Mouse (Mus musculus) heart, embryonic 11.5 days (tissue): ENCODE results near the gene Crlf3. TPM values are rescaled to one million over a fixed set of nuclear protein-coding genes. Genes with fewer than 3 reads are reported as not detected.
"Not testable (repeated sequence)": the region's sequence is repeated elsewhere in the genome, so short reads cannot be mapped to it uniquely, and the experiment has no call there.

Experiments
- ATAC-seq: fragments of 200-750 bp; cut with Nextera tagmentation; replicated peaks from 2 replicates; pipeline ENCODE4 v1.8.0; 2017; ENCODE audit warnings: moderate library complexity; ENCODE audit not compliant: insufficient number of reproducible peaks, low FRiP score, low TSS enrichment
- H3K27ac ChIP-seq: fragments of 300-500 bp; sonication (generic); 2 replicates; pipeline ENCODE4 v1.5.1; 2014; ENCODE audit warnings: mild to moderate bottlenecking, low read depth, low read length
- H3K27me3 ChIP-seq: fragments of 300-500 bp; sonication (generic); 2 replicates; pipeline ENCODE4 v1.6.1; 2014; ENCODE audit warnings: mild to moderate bottlenecking, low read length, mixed read lengths; ENCODE audit not compliant: control insufficient read depth, insufficient read depth
- H3K36me3 ChIP-seq: fragments of 300-500 bp; sonication (generic); 2 replicates; pipeline ENCODE4 v1.6.1; 2014; ENCODE audit warnings: mild to moderate bottlenecking, low read length, moderate library complexity, mixed read lengths; ENCODE audit not compliant: control insufficient read depth, insufficient read depth
- H3K4me1 ChIP-seq: fragments of 300-500 bp; sonication (generic); 2 replicates; pipeline ENCODE4 v1.6.1; 2014; ENCODE audit warnings: low read length; ENCODE audit not compliant: control insufficient read depth, insufficient read depth
- H3K4me2 ChIP-seq: fragments of 300-500 bp; sonication (generic); 2 replicates; pipeline ENCODE4 v1.6.1; 2014; ENCODE audit warnings: mild to moderate bottlenecking, moderate library complexity
- H3K4me3 ChIP-seq: fragments of 300-500 bp; sonication (generic); 2 replicates; pipeline ENCODE4 v1.5.1; 2014; ENCODE audit warnings: low read depth, low read length
- H3K9ac ChIP-seq: fragments of 300-500 bp; sonication (generic); 2 replicates; pipeline ENCODE4 v1.6.1; 2014; ENCODE audit warnings: mild to moderate bottlenecking, low read depth, low read length, moderate library complexity
- H3K9me3 ChIP-seq: fragments of 300-500 bp; sonication (generic); replicated peaks from 2 replicates; pipeline ENCODE4 v1.6.1; 2016; ENCODE audit warnings: low read length; ENCODE audit not compliant: control insufficient read depth
- WGBS: fragments of 180-500 bp; shearing (Covaris S2); extraction: QIAGEN DNeasy Blood & Tissue Kit; methylation state at CpG from one replicate; pipeline ENCODE4 v1.1.7; 2014; ENCODE audit not compliant: insufficient replicate concordance; 5-methylcytosine and 5-hydroxymethylcytosine counted together
- polyA plus RNA-seq: library from polyadenylated mRNA; unstranded; fragments of >200 nt; fragmentation: Nextera tagmentation; extraction: Ambion mirVana; gene quantifications from 2 replicates; pipeline ENCODE4 v1.2.1, GENCODE M21; 2014

Gene Crlf3
- polyA plus RNA-seq, 1 experiment from 2014 or later: 41.3 TPM

GRCm38 (mm10) chr11:80021306-80021705, 59.5 kb downstream of the Crlf3 start:
- Histone ChIP-seq H3K9me3 (no peaks in the 10 kb centered on the region), H3K9ac (no peak overlapping the region), H3K36me3 (peaks cover 24% of the 10 kb centered on the region), H3K4me2 (no peak overlapping the region), H3K4me3 (no peak overlapping the region), H3K27me3 (no peaks in the 10 kb centered on the region), H3K27ac (no peak overlapping the region), H3K4me1 (no peaks in the 10 kb centered on the region)
- no peak for ATAC-seq
- WGBS: 88% methylated on average over 4 of the region's 4 CpGs

GRCm38 (mm10) chr11:80019792-80020191, 61.0 kb downstream of the Crlf3 start:
- no peak overlapping the region for H3K4me3 ChIP-seq
- H3K27me3 ChIP-seq: no peaks in the 10 kb centered on the region
- H3K36me3 ChIP-seq: peaks cover 16% of the 10 kb centered on the region; the same call in 1 of the 2 replicates
- H3K9ac ChIP-seq: no peak overlapping the region
- WGBS: 100% methylated on average over 1 of the region's 1 CpGs
- no peaks in the 10 kb centered on the region for H3K9me3 ChIP-seq
- no peak overlapping the region for H3K27ac ChIP-seq
- ATAC-seq: no peak
- no peak overlapping the region for H3K4me2 ChIP-seq
- H3K4me1 ChIP-seq: no peaks in the 10 kb centered on the region

GRCm38 (mm10) chr11:80016533-80016932, 64.3 kb downstream of the Crlf3 start:
- not testable (repeated sequence) for H3K9me3 ChIP-seq, H3K27me3 ChIP-seq, H3K4me2 ChIP-seq, H3K27ac ChIP-seq, H3K4me3 ChIP-seq, H3K9ac ChIP-seq, H3K4me1 ChIP-seq, ATAC-seq
- 95% methylated on average over 3 of the region's 5 CpGs for WGBS
- H3K36me3 ChIP-seq: peaks cover 17% of the 10 kb centered on the region

Other genes starting within 250 kb of the Crlf3 start
- 47.3 and 52.8 TPM in 2 replicates for gene Utp6, start 118.6 kb downstream of the Crlf3 start, polyA plus RNA-seq
- 16.9 and 22.0 TPM in 2 replicates for gene Suz12, start 87.9 kb downstream of the Crlf3 start, polyA plus RNA-seq
- gene Atad5, start 8.4 kb upstream of the Crlf3 start, polyA plus RNA-seq: 8.1 and 8.9 TPM in 2 replicates
- gene Tefm, start 61.2 kb upstream of the Crlf3 start, polyA plus RNA-seq: 28.2 and 31.5 TPM in 2 replicates
- 0.39 and 0.73 TPM in 2 replicates for gene Adap2, start 73.1 kb upstream of the Crlf3 start, polyA plus RNA-seq
- gene Rnf135, start 102.9 kb upstream of the Crlf3 start, polyA plus RNA-seq: 6.1 and 8.3 TPM in 2 replicates
- 65.2 and 68.7 TPM in 2 replicates for gene Rhot1, start 128.0 kb upstream of the Crlf3 start, polyA plus RNA-seq
- gene Rhbdl3, start 219.9 kb upstream of the Crlf3 start, polyA plus RNA-seq: 0.27 and 0.35 TPM in 2 replicates